Comparison of ENCODE assay signal across 8 mouse cellular contexts in genomic region chrX:93831561-93832336, GRCm38 (mm10). TPM values are rescaled to one million over a fixed set of nuclear protein-coding genes. Genes with fewer than 3 reads are reported as not detected.
A peak's percentile ranks its signal among the peaks of the same experiment; 100 is the strongest.
DNase-seq lines count a peak whose midpoint lies in the region; ATAC-seq lines count a peak whose summit lies in the region.

Gene Pdk3 (minus strand): TSS chrX:93832201.

- H3K9me3 ChIP-seq in hindbrain, embryonic 12.5 days (replicated peaks): no peaks in the 10 kb centered on the region

- ATAC-seq in hindbrain, embryonic 12.5 days (ENCODE audit: low FRiP score): peak; percentile 97

- peak within 1 kb of the TSS; percentile 54 for H3K4me3 ChIP-seq in hindbrain, embryonic 12.5 days

- no peaks in the 10 kb centered on the region for H3K27me3 ChIP-seq in hindbrain, embryonic 12.5 days

- peak within 1 kb of the TSS; percentile 83 for H3K27ac ChIP-seq in hindbrain, embryonic 12.5 days

- H3K4me2 ChIP-seq in hindbrain, embryonic 12.5 days (replicated peaks): peak within 1 kb of the TSS; percentile 59

- peak; percentile 89 for DNase-seq in NIH3T3 (ENCODE audit: low read depth)
- peak; percentile 84 to 89 for DNase-seq in cerebellum, postnatal 10 days
- DNase-seq in frontal cortex, postnatal 10 days (ENCODE audit: low spot score in 2 of 2): peak; percentile 65 to 74
- peak; percentile 60 to 62 for DNase-seq in layer of hippocampus, postnatal 25 days (ENCODE audit: extremely low spot score in 1 of 2, low spot score in 1 of 2)
- DNase-seq in lung, postnatal 25 days (ENCODE audit: low spot score): peak; percentile 77
- DNase-seq in retina, embryonic 14.5 days (ENCODE audit: low spot score): peak; percentile 81
- peak; percentile 80 for DNase-seq in thymus, postnatal 4 days

- WGBS in hindbrain, embryonic 12.5 days: 25% methylated on average over 67 of the region's 68 CpGs

- no peaks in the 10 kb centered on the region for H3K36me3 ChIP-seq in hindbrain, embryonic 12.5 days

- H3K4me1 ChIP-seq in hindbrain, embryonic 12.5 days: 0 out of 2 replicates have a peak, but pooled peaks cover 4% of the 10 kb centered on the region

- H3K9ac ChIP-seq in hindbrain, embryonic 12.5 days: peak within 1 kb of the TSS; percentile 61

RNA-seq across cellular contexts. Expression of gene Pdk3, which starts in this region (rescaled TPM):
- 48.9 and 50.5 TPM in 2 replicates for polyA plus RNA-seq in hindbrain, embryonic 12.5 days (2016; fragmentation: Nextera tagmentation; extraction: Ambion mirVana)
- total RNA-seq in layer of hippocampus, postnatal 25 days (2021): 10 to 100 TPM; 41.3 to 42.7 TPM

Comparison
In these comparisons a context has a peak if more than half of its experiments do, and no peak if none do; other contexts are left out.
1. Peak in every context shown above with its lines: DNase-seq, ATAC-seq, H3K4me3 ChIP-seq and H3K27ac ChIP-seq.